Mouse (Mus musculus): Measurements from ENCODE around the gene Enoph1.

Enoph1 gene

DNA sequence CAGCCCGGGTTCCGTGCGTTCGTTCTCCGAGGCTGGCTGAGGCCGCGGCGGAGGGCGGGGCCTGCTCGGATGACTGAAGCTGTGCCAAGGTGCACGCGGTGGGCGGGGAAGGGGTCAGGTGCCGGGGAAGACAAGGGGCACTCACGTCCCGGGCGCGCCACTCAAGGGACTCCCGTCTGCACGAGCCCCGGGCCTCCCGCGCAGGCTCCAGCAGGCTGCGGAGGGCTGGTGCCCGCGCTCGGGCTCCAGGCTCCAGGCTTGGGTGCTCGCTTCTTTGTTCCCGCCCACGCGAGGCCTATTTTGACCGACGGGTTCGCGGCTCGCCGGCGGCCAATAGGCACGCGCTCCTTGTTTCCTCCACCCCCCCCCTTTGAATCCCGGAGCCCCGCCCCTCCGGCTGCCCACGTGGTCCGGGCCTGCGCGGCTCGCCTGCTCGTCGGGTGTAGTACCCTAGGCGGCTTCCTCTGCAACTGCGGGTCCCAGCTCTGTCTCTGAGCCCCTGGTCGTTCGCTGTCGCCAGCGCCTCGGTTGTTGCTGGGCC is at the start of gene Enoph1, which contains the start of gene Hnrnpdl:
Enoph1 (plus strand) TSS at position 384 of the 541 bp plus-strand sequence.
Hnrnpdl (minus strand) TSS at position 63 of the 541 bp plus-strand sequence.
- CTCF ChIA-PET = no interaction called here

DNA sequence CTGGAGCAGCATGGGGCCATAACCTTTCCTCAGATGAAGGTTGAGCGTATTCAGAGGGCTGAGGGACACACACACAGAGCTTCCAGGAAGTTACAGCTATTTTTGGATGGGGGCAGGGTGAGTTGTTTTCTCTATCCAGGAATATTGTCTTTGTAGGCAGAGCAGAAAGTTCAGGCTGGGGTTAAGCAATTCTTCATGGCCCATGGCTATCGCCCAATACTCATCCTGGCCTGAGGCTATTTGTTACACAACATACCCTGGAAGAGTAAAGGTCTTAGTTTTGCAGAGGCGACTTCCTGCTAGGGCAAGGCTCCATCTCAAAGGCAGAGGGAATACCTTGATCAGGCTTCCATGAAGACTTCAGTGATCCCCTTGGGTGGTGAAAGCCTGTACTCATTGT is 45.6 kb upstream of the Enoph1 start:
- CTCF ChIA-PET = no interaction called here

DNA sequence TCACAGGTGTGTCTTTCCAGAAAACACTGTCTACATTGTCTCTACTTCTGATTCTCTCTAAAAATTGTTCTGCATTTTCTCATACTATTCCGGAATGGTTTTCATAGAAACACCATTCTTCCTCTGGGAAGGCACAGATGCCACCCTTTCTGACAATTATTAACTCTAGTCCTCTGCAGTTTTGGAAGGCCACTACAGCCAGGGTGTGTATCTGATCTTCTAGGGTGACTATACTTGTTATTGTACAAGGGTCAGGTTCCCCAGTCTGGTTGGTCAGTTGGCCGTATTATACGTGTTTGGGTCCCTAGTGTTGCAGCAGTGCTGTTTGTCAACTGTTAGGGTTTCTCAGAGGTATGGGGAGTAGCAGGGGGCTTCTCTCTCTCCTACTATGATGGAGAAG is 45.1 kb upstream of the Enoph1 start:
- CTCF ChIA-PET = no interaction called here

DNA sequence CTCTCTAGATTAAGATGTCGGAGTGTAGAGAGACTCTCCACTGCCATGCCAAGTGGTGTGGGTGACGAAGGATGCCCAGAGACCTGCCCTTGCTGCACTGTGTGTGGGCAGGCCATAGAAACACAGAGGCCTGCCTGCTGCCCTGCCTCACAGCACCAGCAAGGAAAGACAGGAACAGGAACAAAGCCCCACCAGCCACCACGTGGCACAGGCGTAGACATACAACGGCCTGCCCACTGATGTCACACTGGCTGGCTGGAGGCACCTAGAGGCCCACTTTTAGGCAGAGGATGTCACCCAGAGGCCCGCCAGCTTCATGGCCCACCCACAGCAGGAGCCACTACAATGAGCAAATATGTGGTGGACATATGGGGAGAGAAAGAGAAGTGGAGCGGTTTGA is 39.7 kb upstream of the Enoph1 start:
- CTCF ChIA-PET = no interaction called here

DNA sequence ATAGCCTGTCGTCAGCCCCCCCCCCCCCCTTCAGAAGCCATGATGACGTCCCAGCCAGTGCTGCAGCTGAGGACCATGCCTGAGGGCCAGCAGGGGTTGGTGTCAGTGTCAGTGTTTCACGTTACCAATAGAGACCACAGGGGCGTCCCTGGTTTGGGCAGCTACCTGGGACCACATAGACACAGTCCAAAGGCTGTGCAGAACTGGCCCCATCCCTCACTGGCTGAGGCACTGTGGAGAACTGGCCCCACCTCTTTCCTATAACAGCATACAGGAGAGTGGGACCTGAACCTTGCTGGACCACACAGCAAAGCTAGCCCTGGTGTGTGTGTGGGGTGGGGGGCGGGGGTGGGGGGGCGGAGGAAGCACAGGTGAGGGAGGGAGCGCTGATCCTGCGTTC is 39.3 kb upstream of the Enoph1 start:
- CTCF ChIA-PET = no interaction called here

DNA sequence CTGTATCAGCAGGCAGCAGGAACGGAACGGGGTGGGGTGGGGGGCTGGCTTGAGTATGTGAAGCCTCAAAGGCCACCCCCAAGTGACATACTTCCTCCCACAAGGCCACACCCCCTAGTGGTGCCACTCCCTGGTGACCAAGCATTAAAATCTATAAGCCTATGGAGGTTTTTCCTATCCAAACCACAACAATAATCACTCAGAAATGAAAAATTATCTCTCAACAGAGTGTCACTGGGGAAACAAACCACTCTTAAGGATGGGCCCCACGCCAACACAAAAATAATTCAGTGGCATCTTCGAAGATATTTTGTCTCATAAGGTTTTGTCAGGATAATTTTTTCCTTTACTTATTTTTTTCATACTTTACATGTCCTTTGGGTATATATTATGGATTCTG is 35.9 kb upstream of the Enoph1 start:
- CTCF ChIA-PET = no interaction called here

DNA sequence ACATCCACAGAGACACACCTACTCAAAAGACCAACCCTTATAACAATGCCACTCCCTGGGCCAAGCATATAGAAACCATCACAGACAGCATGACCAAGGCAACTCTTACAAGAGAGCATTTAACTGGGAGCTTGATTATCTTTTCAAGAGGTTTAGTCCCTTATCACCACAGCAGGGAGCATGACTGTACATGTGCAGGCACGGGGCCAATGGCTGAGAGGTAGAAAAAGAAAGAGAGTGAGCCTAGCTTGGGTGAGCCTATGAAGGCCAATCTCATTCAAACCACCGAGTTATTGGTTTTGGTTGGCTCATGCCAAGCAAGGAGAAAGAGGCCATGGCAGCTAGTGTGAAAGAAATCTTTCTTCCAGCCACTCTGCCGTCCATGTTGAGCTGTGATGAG is 34.4 kb upstream of the Enoph1 start:
- CTCF ChIA-PET = no interaction called here

DNA sequence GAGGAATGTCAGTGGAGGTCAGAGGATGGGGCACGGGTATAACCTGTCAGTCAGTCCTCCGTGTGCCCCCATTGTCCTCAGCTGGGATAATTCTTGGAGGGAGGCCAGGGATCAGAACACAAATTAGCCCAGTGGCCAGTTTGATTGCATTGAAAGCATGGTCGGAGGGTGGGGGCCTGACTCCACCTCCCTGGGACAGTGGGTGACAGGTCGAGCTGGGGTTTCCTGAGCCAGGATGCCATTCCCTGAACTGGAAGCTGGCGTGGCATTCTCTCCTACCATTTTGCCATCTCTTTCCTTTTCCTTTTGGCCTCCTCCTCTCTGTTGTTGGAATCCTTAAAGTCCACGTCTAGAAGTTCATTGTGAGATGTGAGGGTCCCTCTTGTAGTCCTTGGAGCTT is 33.9 kb upstream of the Enoph1 start:
- CTCF ChIA-PET = no interaction called here

DNA sequence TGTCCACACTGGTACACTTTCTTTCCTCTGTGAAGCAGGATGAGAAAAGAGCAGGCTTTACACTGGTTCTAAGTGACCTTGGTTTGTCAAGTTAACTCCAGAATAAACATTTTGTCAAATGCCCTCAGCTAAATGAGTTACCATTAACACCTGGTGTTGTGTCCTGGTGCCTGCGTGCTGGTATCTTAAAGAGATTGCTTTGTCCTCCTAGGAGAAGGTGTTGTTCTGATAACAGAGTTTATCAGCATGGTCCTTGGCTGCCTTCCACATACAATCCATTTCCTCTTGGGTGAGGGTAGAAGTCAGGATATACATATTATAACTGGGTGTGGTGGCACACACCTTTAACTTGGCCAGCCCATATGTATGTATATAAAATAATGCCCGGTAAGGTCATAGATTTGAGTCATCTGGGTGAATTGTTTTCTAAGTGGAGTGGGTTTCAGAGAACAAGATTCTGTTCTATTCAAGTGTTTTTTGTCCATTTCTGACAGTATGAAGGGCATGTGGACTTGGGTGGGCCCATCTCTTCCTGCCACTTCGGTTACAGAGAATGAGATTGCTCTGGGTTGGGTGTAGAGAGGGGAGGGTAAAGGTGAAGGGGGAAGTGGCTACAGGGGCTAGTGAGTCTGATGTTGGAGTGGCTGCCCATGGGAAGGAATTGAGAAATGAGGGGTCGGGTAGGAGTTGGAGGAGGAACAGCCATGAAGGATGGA is 33.3 kb upstream of the Enoph1 start:
- CTCF ChIA-PET = no interaction called here

DNA sequence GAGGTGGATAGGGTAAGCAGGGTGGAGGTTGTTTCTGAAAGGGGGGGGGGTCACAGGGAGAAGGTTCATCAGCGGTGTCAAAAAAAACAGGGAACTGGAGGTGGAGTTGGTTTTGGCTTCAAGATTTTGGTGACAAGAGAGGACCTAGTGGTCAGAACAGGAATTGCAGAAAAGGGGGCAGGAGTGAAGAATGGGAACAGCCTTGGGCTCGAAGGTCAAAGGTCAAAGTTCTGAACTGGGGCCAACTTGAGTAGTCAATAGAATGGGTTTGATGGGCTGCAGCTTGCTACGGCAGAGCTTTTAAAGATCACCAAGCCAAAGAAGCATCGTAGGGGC is 32.8 kb upstream of the Enoph1 start:
- CTCF ChIA-PET = no interaction called here

DNA sequence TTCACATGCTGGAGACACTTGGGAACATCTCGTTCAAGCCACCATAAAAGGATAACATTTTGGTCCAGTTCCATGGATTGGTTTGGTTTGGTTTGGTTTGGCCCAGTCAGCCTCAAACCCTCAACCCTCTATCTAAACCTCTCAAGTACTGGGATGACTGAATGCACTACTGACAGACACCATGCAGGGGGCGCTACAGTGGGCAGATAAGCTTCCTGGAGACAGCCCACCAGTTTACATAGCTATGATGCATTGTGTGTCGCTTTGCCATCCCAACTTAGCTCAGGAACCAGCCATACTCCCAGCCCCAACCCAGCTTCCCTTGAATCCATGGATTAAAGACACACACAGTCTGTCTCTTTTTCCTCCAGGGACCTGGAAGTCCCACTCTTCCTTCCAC is 31.3 kb upstream of the Enoph1 start:
- CTCF ChIA-PET = no interaction called here

DNA sequence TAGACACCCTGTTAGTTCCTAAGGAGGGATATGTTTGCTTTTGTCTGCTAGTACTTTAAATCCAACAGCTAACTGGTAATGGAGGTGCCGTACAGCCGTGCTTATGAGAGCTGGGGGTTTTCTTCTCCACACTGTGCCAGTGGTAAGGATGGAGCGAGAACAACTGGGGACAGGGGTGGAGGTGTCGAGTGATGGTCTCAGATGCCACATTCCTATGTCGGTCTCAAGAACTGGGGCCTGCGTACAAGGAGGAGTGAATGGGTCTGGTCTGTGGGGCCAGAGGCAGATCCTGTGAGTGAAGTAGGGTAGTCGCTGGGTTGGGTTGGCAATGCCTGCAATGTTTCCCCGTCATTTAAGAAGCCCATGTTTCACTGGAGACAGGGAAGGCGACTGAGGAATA is 27.2 kb upstream of the Enoph1 start:
- CTCF ChIA-PET = no interaction called here

DNA sequence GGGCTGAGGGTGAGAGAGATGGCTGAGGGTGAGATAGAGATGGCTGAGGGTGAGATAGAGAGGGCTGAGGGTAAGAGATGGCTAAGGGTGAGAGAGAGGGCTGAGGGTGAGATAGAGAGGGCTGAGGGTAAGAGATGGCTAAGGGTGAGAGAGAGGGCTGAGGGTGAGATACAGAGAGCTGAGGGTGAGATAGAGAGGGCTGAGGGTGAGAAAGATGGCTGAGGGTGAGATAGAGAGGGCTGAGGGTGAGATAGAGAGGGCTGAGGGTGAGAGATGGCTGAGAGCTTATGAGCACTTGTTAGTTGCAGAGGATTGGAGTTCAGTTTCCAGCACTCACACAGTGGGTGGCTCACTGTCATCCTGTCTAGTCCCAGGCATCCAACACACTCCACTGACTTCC is 19.7 kb upstream of the Enoph1 start:
- CTCF ChIA-PET = no interaction called here

DNA sequence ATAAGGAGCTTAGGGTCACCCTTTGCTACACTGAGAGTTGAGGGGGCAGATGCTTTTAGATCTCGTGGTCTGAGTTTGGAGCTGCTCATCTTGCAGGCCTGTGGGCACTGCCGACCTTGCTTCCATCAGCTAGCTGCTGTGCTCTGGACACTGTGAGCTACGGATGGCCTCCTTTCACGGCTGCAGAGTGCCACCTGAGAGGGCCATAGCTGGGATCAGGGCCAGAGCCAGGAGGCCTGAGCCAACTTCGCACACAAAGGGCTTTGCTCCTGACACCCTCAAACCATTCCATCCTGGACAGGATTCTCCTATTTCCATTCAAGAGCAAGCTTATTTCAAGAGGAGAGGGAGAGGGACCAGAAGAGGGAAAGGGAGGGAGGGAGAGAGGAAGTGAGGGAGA is 15.4 kb upstream of the Enoph1 start:
- CTCF ChIA-PET = no interaction called here

DNA sequence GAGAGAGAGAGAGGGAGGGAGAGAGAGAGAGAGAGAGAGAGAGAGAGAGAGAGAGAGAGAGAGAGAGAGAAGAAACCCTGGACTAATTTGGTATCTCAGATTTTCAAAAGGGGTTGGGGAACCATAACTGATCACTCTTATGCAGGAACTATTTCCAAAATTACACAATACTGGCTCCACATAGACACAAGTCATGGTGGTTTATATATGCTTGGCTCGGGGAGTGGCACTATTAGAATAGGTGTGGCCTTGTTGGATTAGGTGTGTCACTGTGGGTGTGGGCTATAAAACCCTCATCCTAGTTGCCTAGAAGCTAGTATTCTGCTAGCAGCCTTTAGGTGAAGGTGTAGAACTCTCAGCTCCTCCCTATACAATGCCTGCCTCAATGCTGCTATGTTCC is 14.9 kb upstream of the Enoph1 start:
- CTCF ChIA-PET = no interaction called here

DNA sequence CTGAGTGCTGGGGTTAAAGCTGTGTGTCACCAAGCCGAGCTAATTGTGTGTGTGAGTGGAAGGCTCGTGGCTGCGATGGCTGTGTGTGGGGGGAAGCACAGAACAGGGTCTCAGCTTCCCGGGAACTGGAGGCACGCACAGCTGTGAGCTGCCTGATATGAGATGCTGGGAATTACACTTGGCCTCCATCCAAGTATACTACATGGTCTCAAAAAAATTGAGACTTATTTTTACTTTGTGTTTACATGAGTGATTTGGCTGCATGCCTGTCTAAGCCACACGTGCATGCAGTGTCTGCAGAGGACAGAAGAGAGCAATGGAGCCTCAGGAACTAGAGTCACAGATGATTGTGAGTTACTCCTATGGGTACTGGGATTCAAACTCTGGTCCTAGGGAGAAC is 9.7 kb upstream of the Enoph1 start:
- CTCF ChIA-PET = interaction anchor here (0.6 kb wide), 1 partner anchor 147 kb away, joined by 10 read pairs; no protein-coding TSS in a partner anchor

DNA sequence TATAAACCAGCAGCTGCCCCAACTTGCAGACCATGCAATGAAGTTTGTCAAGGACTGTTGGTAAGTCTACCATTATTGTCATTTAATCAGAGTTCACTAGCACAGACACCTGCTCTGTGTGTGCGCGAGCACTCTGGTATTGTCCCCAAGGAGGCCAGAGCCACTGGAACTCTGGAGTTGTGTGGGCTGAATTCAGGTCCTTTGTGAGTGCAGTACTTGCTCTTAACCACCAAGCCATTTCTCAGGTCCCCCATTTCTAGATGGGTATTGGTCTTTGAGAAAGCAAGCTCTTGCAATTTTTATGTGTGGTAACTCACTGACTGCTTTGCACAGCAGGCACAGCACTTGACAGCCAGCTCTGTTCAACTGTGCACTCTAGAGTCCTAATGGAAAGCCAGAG is 7.7 kb upstream of the Enoph1 start:
- CTCF ChIA-PET = no interaction called here

DNA sequence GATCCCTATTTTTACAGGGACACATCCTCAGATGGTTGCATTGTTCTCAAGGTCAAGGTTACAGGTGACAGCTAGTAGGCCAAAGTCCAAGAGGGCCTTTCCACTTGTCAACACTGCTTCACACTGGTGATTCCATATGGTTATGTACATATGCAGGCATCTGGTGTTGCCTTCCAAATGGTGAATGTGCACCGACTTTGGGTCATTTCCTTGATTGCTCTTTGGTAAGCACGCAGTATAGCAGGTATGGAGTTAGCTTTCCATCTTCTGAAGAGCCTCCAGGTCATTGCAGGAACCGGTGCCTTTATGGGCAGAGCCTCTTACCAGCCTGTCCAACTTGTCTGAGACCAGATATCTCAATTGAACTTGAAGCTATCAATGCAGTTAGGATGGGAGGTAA is 7.1 kb upstream of the Enoph1 start:
- CTCF ChIA-PET = no interaction called here

DNA sequence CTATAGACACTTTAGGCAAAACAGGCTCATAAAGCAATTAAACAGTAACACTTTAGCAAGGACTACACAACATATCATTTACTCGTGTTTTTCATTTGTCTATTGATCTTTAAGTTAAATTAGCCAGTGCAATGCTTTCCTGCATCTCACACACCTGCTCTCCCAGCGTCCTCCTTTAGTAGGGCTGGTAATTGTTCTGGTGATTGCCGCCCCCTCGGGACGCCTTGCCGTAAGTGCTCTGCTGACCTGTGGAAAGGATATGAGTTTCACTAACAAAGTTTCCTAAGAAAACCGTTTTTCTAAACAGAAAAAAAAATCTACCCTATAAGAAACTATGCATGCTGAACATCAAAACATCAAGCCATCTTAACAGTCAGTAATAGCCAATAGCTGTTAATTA is 3.8 kb upstream of the Enoph1 start:
- CTCF ChIA-PET = interaction anchor here (0.5 to 0.6 kb wide), 3 partner anchors 60 to 834 kb away, joined by 3 to 6 read pairs (median 4); no protein-coding TSS in a partner anchor

DNA sequence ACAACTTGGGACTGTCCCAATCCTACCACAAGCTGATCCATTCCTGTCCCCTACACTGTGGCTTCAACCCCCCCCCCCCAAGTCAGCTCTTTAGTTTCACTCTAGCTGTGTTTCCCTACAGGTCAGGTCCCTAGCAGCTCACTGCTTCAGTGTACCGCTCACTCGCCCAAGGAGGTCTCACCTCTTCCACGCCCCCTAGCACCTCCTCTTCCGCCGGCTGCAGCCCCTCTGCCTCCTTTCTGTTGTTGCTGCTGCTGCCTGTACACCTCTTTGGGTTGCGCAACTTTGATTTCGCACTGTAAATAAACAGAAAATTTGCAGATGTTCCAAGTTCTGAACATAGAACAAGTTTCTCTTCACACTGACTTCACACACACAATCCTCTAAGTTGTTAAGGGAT is 3.1 kb upstream of the Enoph1 start:
- CTCF ChIA-PET = interaction anchor here (0.5 to 0.6 kb wide), 3 partner anchors 60 to 834 kb away, joined by 3 to 6 read pairs (median 4); no protein-coding TSS in a partner anchor

DNA sequence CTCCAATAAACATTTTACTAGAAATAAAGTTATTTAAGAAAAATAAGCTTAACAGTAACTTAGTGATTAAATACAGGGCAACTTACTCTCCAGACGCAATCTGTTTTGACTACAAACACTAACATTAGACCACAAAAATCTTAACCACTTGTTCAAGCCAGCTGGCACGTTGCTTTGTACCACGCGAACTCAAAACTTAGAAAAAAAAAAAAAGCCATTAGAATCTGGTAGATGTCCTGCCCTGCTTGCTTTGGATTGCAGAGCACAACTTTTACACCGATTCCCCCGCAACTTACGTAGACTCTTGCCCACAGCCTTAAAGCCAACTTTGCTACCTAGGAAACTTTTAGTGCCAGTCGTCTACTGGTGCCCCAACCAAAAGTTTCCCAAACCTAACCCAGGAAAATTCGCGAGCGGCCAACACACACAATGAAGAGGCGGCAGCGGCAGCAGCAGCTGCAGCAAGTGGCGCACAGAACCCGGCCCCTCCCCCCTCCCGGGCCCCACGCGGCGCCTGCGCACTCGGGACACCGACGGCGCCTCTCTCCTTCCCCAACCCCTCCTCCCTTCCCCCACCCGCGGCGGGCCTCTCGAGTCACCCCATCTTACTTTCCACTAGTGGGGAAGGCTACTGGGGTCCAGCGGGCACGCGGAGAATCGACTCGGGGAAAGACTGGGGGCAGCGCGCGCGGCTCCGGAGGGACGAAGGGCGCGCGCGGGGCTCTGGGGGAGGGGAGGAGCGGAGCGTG is 1.6 kb upstream of the Enoph1 start:
- CTCF ChIA-PET = interaction anchor here (0.7 kb wide), 1 partner anchor 785 kb away, joined by 6 read pairs; no protein-coding TSS in a partner anchor

DNA sequence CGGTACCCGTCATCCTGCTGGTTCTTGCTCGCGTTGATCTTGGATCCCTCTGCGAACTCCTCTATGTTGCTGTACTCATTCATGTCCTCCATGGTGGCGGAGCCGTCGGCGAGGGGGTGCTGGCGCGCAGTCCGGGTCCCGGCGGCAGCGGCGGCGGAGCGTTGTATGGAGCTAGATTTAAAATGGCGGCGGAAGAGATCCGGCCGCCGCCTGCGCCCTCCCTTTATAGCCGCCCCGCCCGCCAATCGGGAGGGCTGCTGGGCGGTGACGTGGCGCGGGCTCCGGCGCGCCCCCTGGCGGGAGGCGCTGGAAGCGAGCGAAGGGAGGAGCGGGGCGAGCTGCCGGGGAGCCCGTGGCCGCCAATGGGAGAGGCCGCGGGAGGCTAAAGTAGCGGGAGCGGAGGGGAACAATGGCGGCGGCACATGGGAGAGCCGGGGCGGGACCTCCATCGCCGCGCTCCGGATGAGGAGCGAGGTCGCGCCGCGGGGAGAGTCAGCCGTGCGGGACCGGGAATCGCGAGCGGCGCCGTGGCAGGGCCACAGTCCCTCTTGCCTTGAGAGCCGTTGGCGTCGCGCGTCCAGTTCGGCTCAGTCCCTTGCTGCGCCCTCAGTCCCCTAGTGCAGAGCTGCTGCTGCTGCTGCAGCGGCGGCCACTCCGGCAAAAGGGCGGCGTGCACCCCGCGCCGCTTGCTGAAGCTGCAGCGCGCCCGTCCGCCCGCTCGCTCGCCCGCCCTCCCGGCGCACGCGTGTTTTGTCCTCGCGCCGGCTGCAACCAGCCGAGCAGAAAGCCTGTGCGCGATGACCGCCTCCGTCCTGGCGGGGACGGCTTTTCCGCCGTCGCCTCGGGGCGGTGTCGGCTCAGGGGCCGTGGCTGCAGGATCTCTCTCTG is 827 bp upstream of the Enoph1 start:
- CTCF ChIA-PET = interaction anchor here (0.6 kb wide), 1 partner anchor 123 kb away, joined by 19 read pairs; no protein-coding TSS in a partner anchor

All from spleen, embryonic (tissue).